Mouse (Mus musculus) forelimb bud, embryonic 11.5 days (tissue): Measurements from ENCODE around the gene Krtap10-10.

Experiments used
- DNase-seq: peaks from one replicate; pipeline ENCODE4 v3.0.0-alpha.2; 2012; ENCODE audit warnings: low read depth, low spot score

The Krtap10-10 gene

GRCm38 (mm10) chr10:77867546-77867945 lies 31.8 kb downstream of the Krtap10-10 start:
- DNase-seq, result peak; percentile 16

- DNase-seq, result no peak
These were observed 33.9 kb downstream of the Krtap10-10 start for GRCm38 (mm10) chr10:77869651-77870050.

- DNase-seq, result no peak
These were observed 43.2 kb downstream of the Krtap10-10 start for GRCm38 (mm10) chr10:77878985-77879384.

- DNase-seq, result no peak
These were observed 44.6 kb downstream of the Krtap10-10 start for GRCm38 (mm10) chr10:77880305-77880704.

- no peak for DNase-seq
These were observed 46.8 kb downstream of the Krtap10-10 start for GRCm38 (mm10) chr10:77882553-77882952.

GRCm38 (mm10) chr10:77886007-77886747 lies 50.4 kb downstream of the Krtap10-10 start:
- peak; percentile 43 for DNase-seq
